Mouse (Mus musculus): Measurements from ENCODE around the gene Zcchc7. TPM values are rescaled to one million over a fixed set of nuclear protein-coding genes. Genes with fewer than 3 reads are reported as not detected.

Zcchc7 gene
- total and polyA plus RNA-seq, 3 experiments: 17.8 to 18.2 TPM; not detected in 1

GRCm38 (mm10) chr4:44872048-44872447, 116.4 kb downstream of the Zcchc7 start (continued):
- TF ChIP-seq RCOR1 (IDR thresholded peaks at IDR 0.05; ENCODE audit: low read depth, low read length) (peak; percentile 93), EP300 (IDR thresholded peaks at IDR 0.05; ENCODE audit: low read depth in 1 of 2, low read length in 2 of 2) (peak; percentile 86 to 96), TBP (IDR thresholded peaks at IDR 0.05; ENCODE audit: low read depth, low read length) (no peak), CHD2 (IDR thresholded peaks at IDR 0.05; ENCODE audit: low read length) (no peak), SIN3A (IDR thresholded peaks at IDR 0.05; ENCODE audit: low read length) (0 out of 2 replicates have a peak, but pooled peaks have one; percentile 49), NELFE (IDR thresholded peaks at IDR 0.05; ENCODE audit: low read depth, low read length) (no peak), USF2 (IDR thresholded peaks at IDR 0.05; ENCODE audit: borderline replicate concordance in 1 of 2, insufficient read depth in 1 of 2, low read depth in 1 of 2, low read length in 2 of 2) (no peak), MAX (IDR thresholded peaks at IDR 0.05; ENCODE audit: low read length) (no peak), MEF2A (IDR thresholded peaks at IDR 0.05; ENCODE audit: extremely low read depth, insufficient replicate concordance, low read depth, low read length, poor library complexity, severe bottlenecking) (peak; percentile 98), CTCF (IDR thresholded peaks at IDR 0.05 in 2 of 3, conservative IDR thresholded peaks at IDR 0.05 in 1 of 3; ENCODE audit: control insufficient read depth in 1 of 3, insufficient read depth in 1 of 3, low read depth in 2 of 3, low read length in 3 of 3, poor library complexity in 1 of 3, severe bottlenecking in 1 of 3) (no peak)

- no peak overlapping the region for H3K27ac ChIP-seq (ENCODE audit: control insufficient read depth, low read depth, low read length)
- peaks cover 3% of the 10 kb centered on the region; the same call in 1 of the 2 replicates for H3K79me2 ChIP-seq (ENCODE audit: control insufficient read depth, insufficient read depth, low read length, poor library complexity)
- peaks cover 0 to 15% of the 10 kb centered on the region in 2 experiments; a peak in 2 of 4 replicates for H3K36me3 ChIP-seq (ENCODE audit: control insufficient read depth in 1 of 2, insufficient read depth in 2 of 2, low read length in 2 of 2)
- no peaks in the 10 kb centered on the region for H3K9me3 ChIP-seq (replicated peaks; ENCODE audit: insufficient read depth, low read length)
- H3K27me3 ChIP-seq (ENCODE audit: control insufficient read depth in 1 of 2, insufficient read depth in 2 of 2, low read length in 2 of 2): no peaks in the 10 kb centered on the region
- no peak for DNase-seq (ENCODE audit: low read depth, low spot score)
- no peak for TF ChIP-seq POLR2AphosphoS5 (IDR thresholded peaks at IDR 0.05; ENCODE audit: borderline replicate concordance, low read depth, low read length)
- no peak overlapping the region for H3K9ac ChIP-seq (ENCODE audit: control insufficient read depth, low read depth, low read length, poor library complexity, severe bottlenecking)
- H3K4me1 ChIP-seq (ENCODE audit: control insufficient read depth in 1 of 2, insufficient read depth in 2 of 2, low read length in 2 of 2): peaks cover 0 to 6% of the 10 kb centered on the region in 2 experiments; a peak in 2 of 4 replicates
- no peak overlapping the region for H3K4me3 ChIP-seq (ENCODE audit: control insufficient read depth in 1 of 2, insufficient read depth in 1 of 2, low read depth in 2 of 2, low read length in 2 of 2)
Observed at GRCm38 (mm10) chr4:44880065-44880623, 124.5 kb downstream of the Zcchc7 start.

GRCm38 (mm10) chr4:44886143-44886542, 130.5 kb downstream of the Zcchc7 start:
- H3K4me1 ChIP-seq (ENCODE audit: control insufficient read depth in 1 of 2, insufficient read depth in 2 of 2, low read length in 2 of 2): peaks cover 0 to 6% of the 10 kb centered on the region in 2 experiments
- no peak overlapping the region for H3K27ac ChIP-seq (ENCODE audit: control insufficient read depth, low read depth, low read length)
- H3K4me3 ChIP-seq (ENCODE audit: control insufficient read depth in 1 of 2, insufficient read depth in 1 of 2, low read depth in 2 of 2, low read length in 2 of 2): no peak overlapping the region
- H3K9me3 ChIP-seq (replicated peaks; ENCODE audit: insufficient read depth, low read length): no peaks in the 10 kb centered on the region
- TF ChIP-seq ZMIZ1 (IDR thresholded peaks at IDR 0.05; ENCODE audit: low read depth, low read length) (no peak), TAL1 (IDR thresholded peaks at IDR 0.05; ENCODE audit: low read length) (no peak), E2F4 (IDR thresholded peaks at IDR 0.05; ENCODE audit: borderline replicate concordance, low read depth, low read length) (no peak), POLR2AphosphoS2 (IDR thresholded peaks at IDR 0.05; ENCODE audit: low read length) (no peak)
- no peak overlapping the region for H3K9ac ChIP-seq (ENCODE audit: control insufficient read depth, low read depth, low read length, poor library complexity, severe bottlenecking)
- peaks cover 0 to 6% of the 10 kb centered on the region in 2 experiments; a peak in 2 of 4 replicates for H3K36me3 ChIP-seq (ENCODE audit: control insufficient read depth in 1 of 2, insufficient read depth in 2 of 2, low read length in 2 of 2)
- H3K79me2 ChIP-seq (ENCODE audit: control insufficient read depth, insufficient read depth, low read length, poor library complexity): peaks cover 1% of the 10 kb centered on the region
- H3K27me3 ChIP-seq (ENCODE audit: control insufficient read depth in 1 of 2, insufficient read depth in 2 of 2, low read length in 2 of 2): no peaks in the 10 kb centered on the region
- no peak for DNase-seq (ENCODE audit: low read depth, low spot score)

Data from MEL (cell line).